Mouse (Mus musculus) cerebellum, adult 9-11 months (tissue): ENCODE data around the gene Gipc1.

Experiments used
- DNase-seq: peaks from one replicate; pipeline ENCODE4 v3.0.0; 2022

Gene Gipc1

DNA sequence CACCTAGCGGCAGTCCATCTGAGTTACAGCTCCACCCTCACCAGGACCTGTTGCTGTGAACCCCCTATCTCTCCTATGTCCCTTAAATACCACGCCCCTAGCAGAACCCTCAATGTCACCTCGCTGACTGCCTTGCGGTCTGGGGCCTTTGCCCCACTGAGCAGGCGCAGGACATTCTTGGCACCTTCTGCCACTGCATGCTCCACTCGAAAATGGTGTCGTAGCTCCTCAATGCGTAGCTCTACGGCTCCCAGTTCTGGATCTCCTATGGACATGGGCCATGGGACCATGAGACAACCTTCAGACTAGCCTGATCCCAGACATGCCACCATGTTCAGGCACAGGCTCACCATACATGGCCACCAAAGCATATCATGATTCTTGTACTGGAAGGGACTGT is 32.0 kb downstream of the Gipc1 start:
- DNase-seq: no peak

DNA sequence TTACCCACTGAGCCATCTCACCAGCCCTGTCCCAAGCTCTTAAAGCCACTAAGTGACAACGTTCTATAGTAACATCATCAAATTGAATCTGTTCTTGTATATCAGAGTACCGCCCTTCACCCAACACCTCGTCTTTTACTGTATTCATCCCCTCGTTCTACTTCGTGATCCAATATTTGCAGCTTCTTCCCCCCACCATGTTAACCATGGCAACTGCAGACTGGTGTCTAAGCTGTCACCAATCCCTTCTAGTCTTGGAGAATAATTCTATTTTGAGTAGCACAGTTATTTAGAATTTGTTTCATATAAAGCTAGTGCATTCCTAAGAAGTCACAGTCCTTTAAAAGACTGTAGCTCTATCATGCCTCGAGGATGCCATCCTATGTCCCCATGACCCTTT is 36.8 kb downstream of the Gipc1 start:
- DNase-seq: no peak

DNA sequence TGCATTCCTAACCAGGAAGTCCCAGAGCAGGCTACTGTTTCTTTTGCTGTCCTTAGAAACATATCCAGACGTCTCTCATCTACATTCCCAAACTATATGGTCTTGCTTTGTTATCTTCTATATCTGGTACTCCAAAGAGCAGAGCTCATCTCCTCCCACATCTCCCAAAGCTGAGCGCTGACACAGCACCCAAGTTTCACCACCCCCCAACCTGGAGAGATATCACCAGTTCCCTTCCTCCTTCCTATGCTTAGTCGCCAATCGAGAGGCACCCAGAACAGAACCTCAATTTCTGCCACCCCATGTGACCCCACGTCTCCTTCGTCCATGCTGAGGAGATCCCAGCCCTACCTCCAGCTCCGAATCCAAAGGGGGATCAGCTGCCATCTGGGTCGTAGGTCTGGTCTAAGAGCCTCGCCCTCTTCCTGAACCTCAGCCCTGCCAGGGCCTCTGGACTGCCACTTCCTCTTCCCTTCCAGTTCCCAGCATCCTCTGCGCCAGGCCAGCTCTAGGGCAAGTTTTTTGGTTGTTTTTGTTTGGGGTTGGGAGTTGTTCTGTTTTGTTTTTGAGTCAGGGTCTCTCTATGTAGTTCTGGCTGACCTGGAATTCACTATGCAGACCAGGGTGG is 41.2 kb downstream of the Gipc1 start:
- no peak for DNase-seq

DNA sequence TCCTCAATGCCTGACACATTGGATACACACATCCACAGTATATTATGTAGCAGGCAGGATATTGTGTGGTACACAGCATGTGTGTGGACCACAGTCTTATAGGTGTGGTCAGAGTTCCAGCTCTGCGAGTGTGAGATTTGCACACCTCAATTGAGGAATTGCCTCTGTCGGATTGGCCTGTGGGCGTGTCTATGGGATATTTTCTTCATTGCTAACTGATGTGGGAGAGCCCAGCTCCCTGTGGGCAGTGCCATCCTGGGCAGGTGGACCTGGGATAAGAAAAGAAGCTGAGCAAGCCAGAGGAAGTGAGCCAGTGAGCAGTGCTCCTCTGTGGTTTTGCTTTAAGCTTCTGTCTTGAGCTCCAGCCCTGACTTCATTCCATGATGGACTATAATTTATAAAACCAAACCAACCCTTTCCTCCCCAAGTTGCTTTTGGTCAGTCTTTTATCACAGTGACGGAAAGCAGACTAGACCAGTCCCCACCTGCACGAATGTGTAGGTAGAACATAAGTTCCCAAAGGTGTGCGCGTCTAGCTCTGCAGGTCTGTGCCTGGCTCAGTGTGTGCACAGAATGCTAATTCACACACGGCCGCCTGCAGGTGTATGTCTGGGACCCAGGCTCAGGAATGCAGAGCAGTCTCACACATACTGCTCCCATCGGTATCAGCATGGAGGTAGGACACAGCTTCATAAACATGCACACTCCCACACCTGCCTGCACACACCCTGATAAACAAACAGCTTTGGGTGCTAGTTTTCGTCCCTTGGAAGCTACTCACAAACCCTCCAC is 42.1 kb downstream of the Gipc1 start:
- no peak for DNase-seq

DNA sequence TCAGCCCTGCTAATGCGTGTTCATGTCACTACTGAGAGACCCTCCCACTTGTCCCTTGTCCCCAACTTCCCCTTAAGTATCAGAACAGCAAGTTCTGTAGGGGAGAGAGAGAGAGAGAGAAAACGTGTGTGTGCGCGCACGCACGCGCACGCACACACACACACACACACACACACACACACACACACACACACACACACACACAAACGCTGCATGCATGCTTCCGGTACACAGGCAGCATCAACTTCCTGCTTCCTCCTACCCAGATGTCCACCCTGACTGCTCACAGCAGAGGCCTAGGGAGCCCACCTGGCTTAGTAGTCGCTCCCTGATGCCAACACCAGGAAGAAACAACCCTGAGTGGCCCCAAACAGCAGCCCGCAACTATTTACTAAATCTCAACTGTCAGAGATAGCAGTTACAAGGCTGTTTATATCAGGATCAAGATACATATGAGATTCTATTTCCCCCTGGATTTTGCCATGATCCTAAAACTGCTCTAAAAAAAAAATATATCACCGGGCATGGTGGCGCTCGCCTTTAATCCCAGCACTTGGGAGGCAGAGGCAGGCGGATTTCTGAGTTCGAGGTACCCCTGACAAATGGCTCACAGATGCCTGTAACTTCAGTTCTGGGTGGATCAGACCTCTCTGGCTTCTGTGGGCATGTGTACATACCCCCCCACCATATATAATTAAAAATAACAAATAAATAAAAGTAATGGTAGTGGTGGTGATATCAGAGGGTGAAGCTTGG is 43.1 kb downstream of the Gipc1 start:
- DNase-seq: no peak

DNA sequence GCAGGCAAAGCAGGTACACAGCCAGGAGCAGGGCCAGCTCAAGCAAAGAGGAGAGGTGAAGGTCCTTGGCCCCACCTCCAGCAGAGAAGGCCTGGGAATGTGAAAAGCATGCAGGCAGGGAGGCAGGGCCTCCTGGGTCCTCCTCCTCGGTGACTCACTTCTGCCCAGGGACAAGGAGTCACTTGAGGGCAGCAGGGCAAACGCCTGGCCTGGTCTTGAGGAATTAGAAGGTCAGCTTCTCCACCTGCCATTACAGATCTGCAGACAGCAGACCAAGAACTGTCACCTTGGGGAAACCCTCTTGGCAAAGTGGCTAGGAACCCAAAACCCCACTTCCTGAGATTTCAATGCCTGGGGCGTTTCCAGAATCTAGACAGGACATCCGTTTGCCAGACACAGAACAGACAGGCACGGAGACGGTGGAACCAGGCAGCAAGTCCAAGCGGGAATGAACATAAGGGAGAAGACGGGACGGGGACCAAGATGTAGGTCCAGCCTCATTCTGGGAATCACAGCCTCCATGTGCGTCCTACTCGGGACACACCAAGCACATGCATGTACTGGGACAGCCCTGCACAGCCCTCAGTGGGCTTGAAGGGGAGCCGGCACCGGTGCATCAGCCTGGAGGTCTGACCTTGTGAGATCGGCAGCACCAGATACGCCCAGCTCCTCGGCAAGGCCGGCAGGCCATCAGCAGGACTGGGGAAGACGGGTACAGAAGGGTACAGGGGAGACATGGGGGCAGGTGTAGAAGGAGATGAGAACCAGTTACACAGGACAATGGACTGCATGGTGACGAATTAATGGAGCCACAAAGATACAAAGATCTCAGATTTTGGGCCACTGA is 45.1 kb downstream of the Gipc1 start:
- DNase-seq: peak; percentile 42

DNA sequence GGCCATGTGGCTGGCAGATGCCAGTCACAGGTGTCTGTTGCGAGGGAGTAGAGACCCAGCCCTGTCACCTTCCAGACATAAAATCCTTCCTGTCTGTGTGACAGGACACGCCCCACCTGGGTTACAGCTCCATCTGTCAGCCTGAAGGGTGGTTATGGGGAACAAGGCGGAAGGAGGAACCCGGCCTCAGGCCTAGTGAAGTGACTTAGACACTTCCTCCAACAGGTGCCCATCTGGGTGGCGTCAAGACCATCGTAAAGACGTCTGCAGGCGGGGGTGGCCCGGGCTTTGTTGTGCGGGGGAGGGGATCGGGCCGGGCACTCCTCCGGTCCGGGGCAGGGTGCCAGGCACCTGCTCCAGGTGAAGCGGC is 45.8 kb downstream of the Gipc1 start:
- DNase-seq: peak; percentile 77

DNA sequence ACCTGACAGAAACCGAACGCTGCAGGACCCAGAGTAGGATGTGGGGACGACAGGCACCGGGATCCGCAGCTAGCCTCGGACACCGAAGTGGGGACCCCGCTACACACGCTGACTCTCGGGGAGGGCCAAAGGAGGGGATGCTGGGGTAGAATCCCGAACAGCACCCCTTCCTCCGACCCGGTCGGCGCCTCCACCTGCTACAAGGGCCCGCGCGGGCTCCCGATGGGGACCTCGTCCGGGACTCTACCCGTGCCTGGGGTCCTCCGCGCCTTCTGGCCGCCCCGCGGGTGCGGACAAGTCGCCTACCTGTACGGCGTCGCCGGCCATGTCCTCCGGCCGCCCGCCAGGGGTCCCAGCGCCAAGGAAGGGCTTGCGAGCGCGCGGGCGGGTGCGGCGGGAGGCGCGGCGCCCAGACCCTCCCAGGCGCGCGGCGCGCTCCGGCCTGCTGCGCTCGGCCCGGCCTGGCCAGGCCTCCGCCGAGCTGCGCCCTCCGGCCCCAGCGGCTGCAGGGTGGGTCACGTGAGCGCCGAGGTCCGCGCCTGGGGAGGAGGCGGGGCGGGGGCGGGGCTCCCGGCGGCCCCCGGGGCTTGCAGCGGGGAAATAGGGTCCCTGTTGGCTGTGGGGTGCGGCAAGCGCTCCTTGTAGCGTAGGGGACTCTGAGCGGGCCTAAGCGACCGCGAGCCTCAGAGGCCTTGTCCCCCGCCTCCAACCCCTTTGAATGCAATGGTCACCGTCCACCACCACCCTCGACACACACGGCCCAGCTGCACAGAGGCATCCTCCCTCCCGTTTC is 46.4 kb downstream of the Gipc1 start, which contains the start of gene Pkn1:
Gene Pkn1, minus strand, starts transcription at position 519 of the 793 bp plus-strand sequence.
- DNase-seq: peak; percentile 80

DNA sequence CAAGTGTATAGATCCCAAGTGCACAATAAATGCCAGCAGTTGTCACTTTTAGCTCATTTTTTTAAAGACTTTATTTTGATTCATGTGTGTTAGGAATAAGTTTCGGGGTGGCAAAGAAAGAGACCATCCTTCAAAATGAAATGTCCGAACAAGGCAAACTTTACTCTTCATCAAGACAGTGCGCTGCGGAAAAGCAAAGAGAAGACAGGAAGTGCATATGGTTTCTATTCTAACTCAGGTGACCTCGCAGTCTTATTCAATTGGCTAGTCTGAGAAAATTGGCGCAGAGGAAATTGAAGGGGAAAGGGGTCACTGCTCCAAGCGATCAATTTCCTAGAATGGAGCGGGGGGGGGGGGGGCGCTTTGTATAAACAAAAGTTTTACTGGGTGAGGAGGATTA is 47.1 kb downstream of the Gipc1 start:
- DNase-seq: no peak

DNA sequence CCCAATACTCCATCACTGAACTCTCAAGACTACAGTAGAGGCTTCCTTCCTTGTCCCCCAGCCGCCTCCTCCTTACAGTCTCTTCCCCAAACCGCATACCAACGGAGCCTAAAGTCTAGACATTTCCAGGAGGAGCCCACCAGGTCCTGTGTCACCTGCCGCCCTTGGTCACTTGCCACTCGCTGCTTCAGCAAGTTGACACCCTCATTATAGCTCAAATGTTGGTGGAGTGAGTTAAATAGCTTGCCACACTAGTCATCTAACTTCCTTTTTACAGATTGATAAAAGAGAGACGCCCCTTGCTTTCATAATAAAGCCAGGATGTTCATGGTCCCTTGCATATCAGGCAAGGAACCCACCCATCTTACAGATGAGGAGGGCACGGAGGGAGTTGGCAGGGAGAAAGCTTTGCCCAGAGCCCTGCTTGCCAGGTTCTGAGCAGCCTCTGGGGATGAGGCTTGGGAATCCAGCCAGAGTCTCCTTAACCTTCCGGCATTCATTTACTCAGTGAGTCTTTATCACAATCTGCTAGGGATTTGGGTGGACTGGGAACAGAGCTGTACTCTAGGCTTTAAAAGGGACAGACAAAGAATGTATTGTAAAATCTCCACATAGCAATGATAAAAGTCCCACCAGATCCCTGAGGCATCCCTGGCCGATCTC is 48.1 kb downstream of the Gipc1 start:
- no peak for DNase-seq

DNA sequence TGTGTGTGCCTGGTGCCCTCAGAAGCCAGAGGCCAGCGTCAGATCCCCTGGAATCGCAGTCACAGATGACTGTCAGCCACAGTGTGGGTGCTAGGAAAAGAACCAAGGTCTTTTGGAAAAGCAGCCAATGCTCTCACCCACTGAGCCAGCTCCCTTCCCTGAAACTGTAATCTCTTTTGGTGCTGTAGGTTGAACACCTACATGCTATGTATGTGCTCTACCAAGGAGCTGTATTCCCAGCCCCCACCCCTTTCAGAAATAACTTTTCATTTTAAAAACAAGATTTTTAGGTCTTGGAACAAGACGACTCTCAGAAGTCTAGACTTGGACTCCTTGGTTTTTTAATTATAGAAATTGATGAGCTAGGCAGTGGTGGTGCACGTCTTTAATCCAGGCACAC is 50.9 kb downstream of the Gipc1 start:
- DNase-seq: no peak

DNA sequence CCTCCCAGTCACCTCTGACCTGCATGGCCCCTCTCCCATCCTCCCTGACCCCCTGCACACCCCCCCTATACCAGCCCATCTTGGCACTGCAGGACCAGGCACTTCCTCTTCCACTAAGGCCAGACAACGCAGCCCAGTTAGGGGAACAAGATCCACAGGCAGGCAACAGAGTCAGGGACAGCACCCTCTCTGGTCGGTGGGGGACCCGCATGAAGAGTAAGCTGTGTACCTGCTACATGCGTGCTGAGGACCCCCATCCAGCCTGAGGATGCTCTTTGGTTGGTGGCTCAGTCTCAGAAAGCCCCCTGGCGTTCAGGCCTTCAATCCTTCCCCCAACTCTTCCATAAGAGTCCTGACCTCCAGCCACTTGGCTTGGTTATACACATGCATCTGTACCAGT is 53.9 kb downstream of the Gipc1 start:
- DNase-seq: no peak

DNA sequence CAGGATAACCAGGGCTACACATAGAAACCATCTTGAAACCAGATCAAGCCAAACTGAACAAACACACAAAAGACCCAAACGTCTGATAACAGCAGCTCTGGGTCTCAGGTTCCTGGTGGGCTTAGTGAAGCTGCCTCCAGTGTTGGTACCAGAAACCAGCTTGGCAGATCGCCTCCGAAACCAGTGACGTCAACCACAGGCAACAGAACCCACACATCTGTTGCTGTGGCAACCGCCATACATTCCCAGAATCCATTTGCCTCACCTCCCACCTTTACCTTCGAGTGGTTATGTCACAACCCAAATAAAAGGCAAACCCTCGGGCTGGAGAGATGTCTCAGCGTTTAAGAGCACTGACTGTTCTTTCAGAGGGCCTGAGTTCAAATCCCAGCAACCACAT is 55.1 kb downstream of the Gipc1 start:
- no peak for DNase-seq
